Mouse (Mus musculus): ENCODE results near the gene Ryr2.
"Not testable (repeated sequence)": the region's sequence is repeated elsewhere in the genome, so short reads cannot be mapped to it uniquely, and the experiment has no call there.

Gene Ryr2

DNA sequence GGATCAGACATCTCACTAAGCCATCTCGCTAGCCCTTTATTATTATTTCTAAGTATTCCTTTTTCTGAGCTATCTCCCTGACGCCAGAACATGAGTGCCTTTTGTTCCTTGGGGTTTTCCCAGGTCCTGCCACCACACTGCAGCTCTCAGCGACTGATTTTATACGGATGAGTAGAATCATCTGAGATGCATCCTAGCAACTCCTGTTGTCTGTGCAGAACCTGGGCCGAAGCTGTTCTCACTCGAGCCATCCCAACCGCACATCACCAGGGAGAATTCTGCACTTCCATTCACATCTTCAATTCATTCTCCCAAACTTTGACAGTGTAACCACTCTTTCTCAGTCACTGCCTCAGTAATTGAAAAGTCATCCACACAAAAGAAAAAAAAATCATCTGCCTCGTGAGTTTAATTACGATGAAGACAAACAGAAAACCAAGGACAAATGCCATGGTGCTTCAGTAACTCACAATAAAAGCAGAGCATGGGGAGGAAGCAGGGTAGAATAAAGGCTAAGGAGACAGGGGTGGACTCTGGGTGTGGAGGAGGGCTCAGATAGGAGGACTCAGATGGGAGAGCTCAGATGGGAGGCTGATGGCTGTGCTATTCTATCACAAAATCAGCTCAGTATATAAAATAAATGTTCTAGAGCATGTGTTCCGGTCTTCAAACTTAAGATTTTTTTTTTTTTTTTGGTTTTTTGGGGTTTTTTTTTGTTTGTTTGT, 226.1 kb downstream of the Ryr2 start:
- no peak for DNase-seq (ENCODE audit: low spot score in 2 of 2)

DNA sequence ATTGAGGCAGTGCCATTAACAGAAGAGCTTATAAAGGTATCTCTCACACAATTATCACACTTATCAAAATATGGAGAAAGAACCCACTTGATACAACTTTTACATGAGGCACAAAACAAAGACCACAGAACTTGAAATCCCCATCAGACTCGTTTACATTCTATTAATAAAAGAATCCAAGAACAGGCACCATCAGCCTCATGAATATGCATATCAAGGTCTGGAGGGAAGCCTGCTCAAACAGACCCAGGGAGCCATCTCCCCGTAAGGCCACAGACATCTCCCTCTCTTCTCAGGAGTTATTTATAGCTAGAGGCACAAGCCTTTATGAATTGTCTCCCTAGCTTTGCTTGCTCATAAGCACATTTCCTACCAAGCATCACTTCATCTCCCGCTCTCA, 227.7 kb downstream of the Ryr2 start:
- DNase-seq (ENCODE audit: low spot score in 2 of 2): no peak

DNA sequence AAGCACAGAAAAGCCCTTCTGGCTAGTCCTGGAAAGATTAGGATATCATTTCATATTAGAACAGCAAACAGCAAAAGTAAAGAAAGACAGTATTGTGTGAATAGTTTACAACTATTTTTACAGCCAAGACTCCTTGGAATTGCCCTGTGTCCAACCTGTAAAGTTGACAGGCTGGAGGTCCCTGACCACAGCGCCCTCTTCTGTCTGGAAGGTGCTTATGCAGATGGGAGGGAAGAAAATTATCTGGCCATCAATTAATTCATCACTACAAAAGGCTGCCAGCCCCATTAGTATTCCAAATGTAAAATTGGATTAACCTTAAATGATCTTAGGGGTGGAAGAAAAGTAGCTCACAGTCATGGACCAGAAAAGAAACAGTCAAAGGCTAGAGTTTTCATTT, 231.9 kb downstream of the Ryr2 start:
- no peak for DNase-seq (ENCODE audit: low spot score in 2 of 2)

GRCm38 (mm10) chr13:11869971-11870370, 236.8 kb downstream of the Ryr2 start:
- no peak for DNase-seq (ENCODE audit: low spot score in 2 of 2)

DNA sequence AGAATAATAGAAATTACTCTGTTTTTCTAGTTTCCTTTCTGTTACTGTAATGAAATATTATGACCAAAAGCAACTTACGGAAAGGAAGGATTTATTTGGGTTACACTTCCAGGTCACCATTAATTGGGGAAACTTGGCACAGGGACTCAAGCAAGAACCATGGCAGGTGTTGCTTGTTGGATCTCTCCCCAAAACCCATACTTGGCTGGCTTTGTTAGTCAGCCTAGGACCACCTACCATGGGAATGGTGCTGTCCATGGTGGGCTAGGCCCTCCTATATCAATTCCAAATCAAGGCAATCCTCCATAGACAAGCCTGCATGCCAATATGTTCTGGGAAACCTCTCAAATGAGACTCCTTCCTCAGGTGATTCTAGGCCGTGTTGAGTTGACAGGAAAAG, 237.3 kb downstream of the Ryr2 start:
- DNase-seq (ENCODE audit: low spot score in 2 of 2): no peak

DNA sequence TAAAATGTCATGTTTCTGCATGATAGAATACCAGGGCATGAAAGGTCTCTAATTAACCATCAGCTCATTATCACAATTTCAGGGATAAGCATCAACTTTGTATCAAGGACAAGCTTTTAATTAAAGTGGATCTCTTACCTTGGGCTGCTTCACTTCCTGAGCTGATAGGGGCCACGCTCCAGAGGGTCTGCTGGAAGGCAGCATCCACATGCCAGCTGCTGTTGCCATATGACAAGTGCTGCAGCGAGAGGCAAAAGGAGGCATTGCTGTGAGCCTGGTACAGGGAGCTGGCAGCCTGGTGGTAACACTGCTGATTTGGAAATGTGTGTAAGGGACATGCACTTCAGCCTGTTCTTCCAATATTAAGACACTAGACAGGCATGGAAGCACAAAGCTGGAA, 237.8 kb downstream of the Ryr2 start:
- DNase-seq (ENCODE audit: low spot score in 2 of 2): no peak

DNA sequence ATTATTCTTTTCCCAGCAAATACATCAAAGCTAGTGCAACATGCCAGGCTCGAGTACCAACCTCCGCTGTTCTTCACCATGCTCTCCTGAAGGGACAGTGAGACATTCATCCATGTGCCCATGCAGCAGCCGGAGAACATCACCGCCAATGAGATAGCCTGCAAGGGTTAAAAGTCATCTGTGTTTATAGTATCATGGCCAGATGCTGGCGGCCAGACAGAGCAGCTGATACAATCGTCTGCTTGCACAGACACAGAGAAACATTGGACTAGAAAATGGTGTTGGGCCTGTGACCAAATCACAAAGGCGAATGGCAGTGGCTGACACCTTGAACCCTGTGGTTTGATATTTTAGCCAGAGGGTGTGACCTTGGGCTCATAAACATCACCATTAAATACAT, 238.7 kb downstream of the Ryr2 start:
- no peak for DNase-seq (ENCODE audit: low spot score in 2 of 2)

DNA sequence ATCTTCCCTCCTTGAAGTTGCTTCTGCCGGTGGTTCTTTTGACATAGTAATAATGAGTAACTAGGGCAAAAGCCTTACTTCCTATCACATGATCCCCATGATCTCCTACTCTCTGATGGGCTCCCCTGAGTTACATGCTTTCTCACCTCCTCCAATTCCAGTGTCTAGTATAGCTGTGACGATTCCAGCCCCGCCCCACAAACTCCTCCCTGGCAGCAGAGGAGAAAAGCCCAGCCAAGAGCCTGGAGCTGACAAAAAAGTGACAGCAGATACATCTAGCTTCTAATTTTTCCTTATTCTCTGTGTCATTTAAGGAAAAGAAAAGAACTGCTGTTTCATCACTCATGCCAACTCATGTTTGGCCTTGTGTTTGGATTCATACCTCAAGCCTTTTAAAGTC, 241.5 kb downstream of the Ryr2 start:
- DNase-seq (ENCODE audit: low spot score in 2 of 2): no peak

GRCm38 (mm10) chr13:11851691-11852090, 255.1 kb downstream of the Ryr2 start:
- no peak for DNase-seq (ENCODE audit: low spot score in 2 of 2)

GRCm38 (mm10) chr13:11843889-11844288, 262.9 kb downstream of the Ryr2 start:
- DNase-seq (ENCODE audit: low spot score in 2 of 2): no peak

- DNase-seq (ENCODE audit: low spot score in 2 of 2): no peak
Observed at GRCm38 (mm10) chr13:11837870-11838269, 268.9 kb downstream of the Ryr2 start.

DNA sequence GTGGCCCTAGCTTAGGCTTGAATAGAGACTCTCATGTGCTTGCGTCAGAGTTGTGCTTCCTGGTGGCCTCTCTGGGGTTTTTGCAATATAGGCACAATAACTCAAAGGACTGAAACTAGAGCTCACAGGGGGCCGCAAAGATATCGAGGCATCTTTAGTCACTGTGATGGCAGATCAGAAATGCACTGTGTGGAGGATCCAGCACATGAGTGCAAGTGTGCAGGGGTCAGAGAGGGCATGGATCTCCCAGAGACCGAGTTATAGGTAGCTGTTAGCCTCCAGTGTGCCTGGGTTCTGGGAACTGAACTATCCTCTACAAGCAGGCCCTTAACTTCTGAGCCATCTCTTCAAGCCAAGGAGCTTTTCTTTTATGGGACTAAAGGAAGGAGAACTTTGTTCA, 269.6 kb downstream of the Ryr2 start:
- no peak for DNase-seq (ENCODE audit: low spot score in 2 of 2)

GRCm38 (mm10) chr13:11836304-11837078, 270.3 kb downstream of the Ryr2 start:
- no peak for DNase-seq (ENCODE audit: low spot score in 2 of 2)

DNA sequence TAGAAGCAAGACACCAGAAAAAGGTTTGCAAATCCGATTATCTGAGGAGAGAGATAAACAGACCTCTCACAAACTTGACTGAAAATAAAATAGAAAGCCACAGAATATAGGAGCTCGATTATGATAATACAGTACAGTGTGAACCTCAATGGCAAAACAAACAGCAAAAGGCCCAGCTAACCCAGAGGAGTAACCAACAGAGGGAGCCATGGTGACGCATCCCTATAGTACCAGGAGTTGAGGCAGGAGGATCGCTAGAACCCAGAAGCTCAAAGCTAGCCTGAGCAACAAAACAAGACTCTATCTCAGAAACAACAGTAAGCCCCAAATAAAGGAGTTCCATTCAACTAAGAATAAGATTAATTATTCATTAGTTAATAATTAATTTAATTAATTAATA, 275.5 kb downstream of the Ryr2 start:
- no peak for DNase-seq (ENCODE audit: low spot score in 2 of 2)

DNA sequence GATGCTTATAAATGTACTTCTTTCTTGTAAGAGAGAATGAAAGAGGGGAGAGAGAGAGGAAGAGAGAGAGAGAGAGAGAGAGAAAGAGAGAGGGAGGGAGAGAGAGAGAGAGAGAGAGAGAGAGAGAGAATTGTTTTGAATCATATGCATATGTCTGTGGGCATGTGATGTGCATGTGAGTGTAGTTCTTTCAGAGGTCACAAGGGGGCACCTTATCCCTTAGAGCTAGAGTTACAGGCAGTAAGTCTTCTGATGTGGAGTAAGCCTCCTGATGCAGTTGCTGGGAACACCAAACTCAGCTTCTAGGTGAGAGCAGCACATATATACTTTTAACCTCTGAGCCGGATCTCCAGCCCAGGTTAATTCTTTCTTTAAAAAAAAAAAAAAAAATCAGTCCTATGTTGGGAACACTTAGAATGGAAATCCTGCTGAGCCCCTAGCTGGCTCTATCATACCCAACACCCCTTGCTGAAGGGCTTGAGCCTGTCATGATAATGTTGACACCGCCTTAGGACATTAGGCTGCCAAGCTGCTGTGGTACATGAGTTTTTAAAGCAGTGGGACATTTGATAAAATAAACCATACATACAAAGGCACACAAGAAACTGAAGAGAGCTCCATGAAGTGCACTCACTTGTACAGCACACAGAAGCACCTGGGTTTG, 281.1 kb downstream of the Ryr2 start:
- DNase-seq (ENCODE audit: low spot score in 2 of 2): no peak

DNA sequence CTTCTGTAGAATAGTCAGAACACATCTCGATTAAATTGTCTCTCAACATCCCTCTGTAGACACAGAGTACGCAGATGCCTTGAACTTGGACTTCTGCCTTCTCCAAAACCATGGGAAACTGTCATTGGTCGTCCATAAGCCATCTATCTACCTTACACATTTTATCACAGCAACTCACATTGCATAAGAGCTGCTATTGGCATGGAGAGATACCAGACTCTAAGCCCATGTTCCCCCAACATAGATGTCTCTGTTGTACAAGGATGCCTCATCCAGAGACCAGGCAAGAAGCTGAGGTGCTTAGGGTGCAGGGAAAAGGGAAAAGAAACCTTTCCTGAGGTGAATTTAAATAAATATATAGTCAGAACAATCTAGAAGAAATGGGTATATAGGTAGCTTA, 288.0 kb downstream of the Ryr2 start:
- DNase-seq (ENCODE audit: low spot score in 2 of 2): no peak

DNA sequence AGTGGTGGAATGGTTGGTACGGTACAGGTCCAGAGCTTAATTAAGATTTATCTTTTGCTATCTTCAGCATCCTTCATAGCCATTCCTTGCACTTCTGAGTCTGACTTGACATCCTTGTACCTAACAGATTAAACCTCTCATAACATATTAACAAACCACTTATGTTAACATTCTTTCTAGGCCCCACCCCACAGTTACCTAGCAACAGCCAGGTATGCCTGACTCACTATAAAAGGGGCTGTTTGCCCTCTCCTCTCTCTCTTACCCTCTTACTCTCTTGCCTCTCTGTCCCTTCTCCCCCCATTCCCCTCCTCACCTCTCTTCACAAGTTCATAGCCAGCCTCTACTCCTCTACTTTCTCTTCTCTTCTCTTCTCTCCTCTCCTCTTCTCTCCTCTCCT, 297.4 kb downstream of the Ryr2 start:
- not testable (repeated sequence) for DNase-seq (ENCODE audit: low spot score in 2 of 2)

DNA sequence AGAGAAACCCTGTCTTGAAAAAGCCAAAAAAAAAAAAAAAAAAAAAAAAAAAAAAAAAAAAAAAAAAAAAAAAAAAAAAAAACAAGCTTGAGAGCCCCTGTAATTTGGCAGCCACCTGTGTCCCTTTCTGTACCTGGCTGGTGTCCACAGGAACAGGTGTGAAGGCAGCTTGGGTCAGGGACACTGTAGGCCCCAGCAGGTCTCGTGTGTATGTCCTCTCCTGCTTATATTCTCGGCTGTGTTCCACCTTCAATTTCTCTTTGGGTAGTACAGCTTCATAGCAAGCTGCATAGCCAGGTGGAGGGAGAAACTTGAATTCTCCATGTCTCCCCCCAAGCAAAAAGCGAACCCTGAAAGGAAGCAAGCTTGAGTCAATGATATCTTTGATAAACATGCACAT, 314.2 kb downstream of the Ryr2 start:
- no peak for DNase-seq (ENCODE audit: low spot score in 2 of 2)

- DNase-seq (ENCODE audit: low spot score in 2 of 2): no peak
Observed at GRCm38 (mm10) chr13:11790536-11790935, 316.2 kb downstream of the Ryr2 start.

- DNase-seq (ENCODE audit: low spot score in 2 of 2): no peak
Observed at GRCm38 (mm10) chr13:11782411-11783155, 324.2 kb downstream of the Ryr2 start.

DNA sequence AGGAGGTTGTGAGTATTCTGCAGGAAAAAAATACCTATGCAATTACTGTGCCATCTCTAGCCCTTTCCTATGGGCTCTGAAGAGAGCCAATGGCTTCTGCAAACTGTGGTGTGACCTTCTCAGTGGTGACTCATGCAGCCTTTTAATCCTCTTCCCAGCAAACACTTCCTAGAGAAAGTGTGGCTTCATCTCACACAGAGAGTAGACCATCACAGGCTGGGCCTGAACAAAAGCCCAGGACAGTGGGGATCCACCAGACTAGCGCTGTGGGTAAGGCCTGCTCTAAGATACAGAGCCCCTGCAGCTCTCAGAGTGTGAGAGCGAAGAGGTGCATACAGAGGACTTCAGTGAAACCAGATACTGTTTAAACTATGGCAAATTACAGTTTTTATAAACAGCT, 325.7 kb downstream of the Ryr2 start:
- no peak for DNase-seq (ENCODE audit: low spot score in 2 of 2)

GRCm38 (mm10) chr13:11777726-11778125, 329.0 kb downstream of the Ryr2 start:
- DNase-seq (ENCODE audit: low spot score in 2 of 2): no peak

Measured in spleen, postnatal 4 days (tissue).